In genomic region chr16:47765742-47766141, GRCm38 (mm10) we compare ENCODE assay signal across 8 mouse cellular contexts.
A peak's percentile ranks its signal among the peaks of the same experiment; 100 is the strongest.
DNase-seq lines count a peak whose midpoint lies in the region; ATAC-seq lines count a peak whose summit lies in the region.

No protein-coding gene starts in this region.

- H3K27me3 ChIP-seq in forebrain, embryonic 11.5 days (ENCODE audit: control insufficient read depth, insufficient read depth, low read length): no peaks in the 10 kb centered on the region
- no peaks in the 10 kb centered on the region for H3K27me3 ChIP-seq in forebrain, embryonic 10.5 days (ENCODE audit: poor library complexity, severe bottlenecking)
- H3K27me3 ChIP-seq in midbrain, embryonic 11.5 days (ENCODE audit: control insufficient read depth, insufficient read depth, low read length): no peaks in the 10 kb centered on the region
- no peaks in the 10 kb centered on the region for H3K27me3 ChIP-seq in midbrain, embryonic 10.5 days (ENCODE audit: low read depth, poor library complexity, severe bottlenecking)

- H3K9ac ChIP-seq in forebrain, embryonic 11.5 days (ENCODE audit: low read length): no peak overlapping the region
- H3K9ac ChIP-seq in midbrain, embryonic 11.5 days (ENCODE audit: low read length): no peak overlapping the region

- DNase-seq in forebrain, embryonic 11.5 days (ENCODE audit: low spot score): peak; percentile 55
- DNase-seq in forebrain, embryonic 10.5 days (ENCODE audit: extremely low spot score, low spot score): no peak
- peak; percentile 89 for DNase-seq in midbrain, embryonic 11.5 days (ENCODE audit: low spot score, missing footprints)
- no peak for DNase-seq in midbrain, embryonic 10.5 days (ENCODE audit: low spot score)
- DNase-seq in cerebellum, postnatal 36 days: peak; percentile 23 to 34
- peak; percentile 2 to 27 for DNase-seq in left cerebral cortex, postnatal 25 days (ENCODE audit: low spot score in 2 of 2)

- no peaks in the 10 kb centered on the region for H3K36me3 ChIP-seq in forebrain, embryonic 11.5 days (ENCODE audit: control insufficient read depth, insufficient read depth, low read length)
- no peaks in the 10 kb centered on the region for H3K36me3 ChIP-seq in forebrain, embryonic 10.5 days (replicated peaks)
- H3K36me3 ChIP-seq in midbrain, embryonic 11.5 days (ENCODE audit: control insufficient read depth, insufficient read depth, low read length): no peaks in the 10 kb centered on the region
- H3K36me3 ChIP-seq in midbrain, embryonic 10.5 days: no peaks in the 10 kb centered on the region

- no peaks in the 10 kb centered on the region for H3K4me1 ChIP-seq in forebrain, embryonic 11.5 days (replicated peaks; ENCODE audit: control insufficient read depth, insufficient read depth, low read length)
- no peaks in the 10 kb centered on the region for H3K4me1 ChIP-seq in forebrain, embryonic 10.5 days
- no peaks in the 10 kb centered on the region; the same call in 1 of the 2 replicates for H3K4me1 ChIP-seq in midbrain, embryonic 11.5 days (ENCODE audit: control insufficient read depth, insufficient read depth, low read length)
- no peaks in the 10 kb centered on the region for H3K4me1 ChIP-seq in midbrain, embryonic 10.5 days

- H3K4me3 ChIP-seq in forebrain, embryonic 11.5 days (ENCODE audit: low read depth, low read length): no peak overlapping the region
- H3K4me3 ChIP-seq in forebrain, embryonic 10.5 days: no peak overlapping the region
- H3K4me3 ChIP-seq in midbrain, embryonic 11.5 days (ENCODE audit: low read depth, low read length): no peak overlapping the region
- no peak overlapping the region for H3K4me3 ChIP-seq in midbrain, embryonic 10.5 days

- H3K4me2 ChIP-seq in forebrain, embryonic 11.5 days (ENCODE audit: low read depth, low read length, severe bottlenecking): no peak overlapping the region
- no peak overlapping the region for H3K4me2 ChIP-seq in midbrain, embryonic 11.5 days

- ATAC-seq in forebrain, embryonic 11.5 days (replicated peaks; ENCODE audit: low FRiP score): peak; percentile 24; the same call in 1 of the 2 replicates
- peak; percentile 52; the same call in 1 of the 2 replicates for ATAC-seq in midbrain, embryonic 11.5 days (ENCODE audit: low FRiP score)
- ATAC-seq in erythroblast, adult 5-6 weeks (replicated peaks; ENCODE audit: low FRiP score, poor library complexity, severe bottlenecking): no peak
- ATAC-seq in granulocyte monocyte progenitor cell, adult 5-6 weeks (replicated peaks; ENCODE audit: poor library complexity, severe bottlenecking): no peak

- intact Hi-C loops in left cerebral cortex, postnatal 25 days (cut with DNase I): no loop called here

- no peaks in the 10 kb centered on the region for H3K9me3 ChIP-seq in forebrain, embryonic 11.5 days (ENCODE audit: control insufficient read depth, low read length)
- no peaks in the 10 kb centered on the region for H3K9me3 ChIP-seq in forebrain, embryonic 10.5 days
- no peaks in the 10 kb centered on the region for H3K9me3 ChIP-seq in midbrain, embryonic 11.5 days (ENCODE audit: control insufficient read depth, low read length)
- H3K9me3 ChIP-seq in midbrain, embryonic 10.5 days (replicated peaks): no peaks in the 10 kb centered on the region

- no peak overlapping the region for H3K27ac ChIP-seq in forebrain, embryonic 11.5 days (ENCODE audit: low read depth, low read length)
- H3K27ac ChIP-seq in forebrain, embryonic 10.5 days: no peak overlapping the region
- H3K27ac ChIP-seq in midbrain, embryonic 11.5 days (ENCODE audit: low read depth, low read length): no peak overlapping the region
- no peak overlapping the region for H3K27ac ChIP-seq in midbrain, embryonic 10.5 days (replicated peaks)

- WGBS in forebrain, embryonic 11.5 days: 67% methylated on average over 3 of the region's 3 CpGs
- WGBS in forebrain, embryonic 10.5 days: 66% methylated on average over 3 of the region's 3 CpGs
- WGBS in midbrain, embryonic 11.5 days: 62% methylated on average over 3 of the region's 3 CpGs
- 62% methylated on average over 3 of the region's 3 CpGs for WGBS in midbrain, embryonic 10.5 days

Comparison
In these comparisons a context has a peak if more than half of its experiments do, and no peak if none do; other contexts are left out.
1. DNase-seq: peak in forebrain, embryonic 11.5 days (single experiment), midbrain, embryonic 11.5 days (single experiment), cerebellum, postnatal 36 days (2 of 2) and left cerebral cortex, postnatal 25 days (2 of 2); none in forebrain, embryonic 10.5 days (single experiment) and midbrain, embryonic 10.5 days (single experiment).
2. ATAC-seq: peak in forebrain, embryonic 11.5 days (single experiment) and midbrain, embryonic 11.5 days (single experiment); none in erythroblast, adult 5-6 weeks (single experiment) and granulocyte monocyte progenitor cell, adult 5-6 weeks (single experiment).